Mouse (Mus musculus) layer of hippocampus, adult 2 months (tissue): Measurements from ENCODE around the gene Prpsap1. TPM values are rescaled to one million over a fixed set of nuclear protein-coding genes. Genes with fewer than 3 reads are reported as not detected.

ENCODE experiments used
- DNase-seq, 2 experiments: peaks; one replicate each; pipeline ENCODE4 v3.0.0; 2022; ENCODE audit warnings: low spot score in 2 of 2
- H3K27ac ChIP-seq: fragments of 200-600 bp; 2 replicates; pipeline ENCODE4 v1.8.1; 2022
- H3K4me3 ChIP-seq: fragments of 200-600 bp; 2 replicates; pipeline ENCODE4 v1.8.1; 2022; ENCODE audit warnings: mild to moderate bottlenecking
- CTCF ChIP-seq: fragments of 200-600 bp; conservative IDR thresholded peaks from 2 replicates; pipeline ENCODE4 v1.8.1; 2022; ENCODE audit warnings: antibody characterized with exemption, mild to moderate bottlenecking, moderate library complexity
- total RNA-seq, 2 experiments: library from RNA; stranded (reverse); gene quantifications; 2 replicates each; pipeline ENCODE4 v1.2.3; 2021

The Prpsap1 gene
- total RNA-seq, 2 experiments from 2014 or later: 84.2 to 98.5 TPM

DNA sequence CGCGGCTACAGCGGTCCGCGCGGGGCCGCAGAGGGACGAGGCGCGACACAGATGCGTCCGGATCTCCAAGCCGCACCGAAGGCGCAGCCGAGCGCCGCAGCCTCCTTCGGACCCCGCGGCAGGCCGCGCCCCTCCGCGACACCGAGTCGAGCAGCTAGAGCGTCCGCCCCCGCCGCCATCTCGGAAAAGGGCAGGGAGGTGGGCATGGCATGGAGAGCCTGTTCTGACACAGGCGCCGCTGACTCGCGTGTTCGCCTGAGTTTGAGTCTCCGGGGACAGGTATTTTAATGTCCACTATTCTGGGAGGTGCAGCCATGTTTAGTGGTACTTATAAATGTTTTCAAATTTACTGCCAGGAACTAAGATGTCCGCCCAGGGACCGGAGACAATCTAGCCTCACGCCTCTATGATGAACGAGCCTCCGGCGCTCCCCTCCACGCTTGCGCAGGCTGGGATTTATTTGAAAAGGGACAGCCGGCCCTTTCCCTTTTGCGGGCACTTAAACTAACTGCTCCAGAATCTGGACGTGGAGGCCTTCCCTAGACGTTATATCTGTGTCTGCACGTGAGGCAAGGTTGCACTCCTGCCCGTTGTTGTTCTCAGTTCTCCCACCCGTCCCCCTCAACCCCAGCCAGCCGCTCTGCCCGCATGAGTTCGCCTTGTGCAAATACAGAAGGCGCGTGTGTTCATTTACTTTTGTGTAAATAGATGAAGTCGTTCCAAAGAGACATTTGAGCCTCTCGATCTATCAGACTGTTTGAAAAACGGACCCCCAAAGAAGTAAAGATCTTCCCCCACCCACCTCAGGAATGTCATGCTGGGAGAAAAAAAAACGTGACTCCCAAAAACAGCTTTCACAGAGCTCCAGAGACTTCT, 3.5 kb downstream of the Prpsap1 start:
- no peak for TF ChIP-seq CTCF
- H3K4me3 ChIP-seq: peak overlapping the region; percentile 94
- DNase-seq: peak; percentile 83 to 89
- H3K27ac ChIP-seq: peak overlapping the region; percentile 98

DNA sequence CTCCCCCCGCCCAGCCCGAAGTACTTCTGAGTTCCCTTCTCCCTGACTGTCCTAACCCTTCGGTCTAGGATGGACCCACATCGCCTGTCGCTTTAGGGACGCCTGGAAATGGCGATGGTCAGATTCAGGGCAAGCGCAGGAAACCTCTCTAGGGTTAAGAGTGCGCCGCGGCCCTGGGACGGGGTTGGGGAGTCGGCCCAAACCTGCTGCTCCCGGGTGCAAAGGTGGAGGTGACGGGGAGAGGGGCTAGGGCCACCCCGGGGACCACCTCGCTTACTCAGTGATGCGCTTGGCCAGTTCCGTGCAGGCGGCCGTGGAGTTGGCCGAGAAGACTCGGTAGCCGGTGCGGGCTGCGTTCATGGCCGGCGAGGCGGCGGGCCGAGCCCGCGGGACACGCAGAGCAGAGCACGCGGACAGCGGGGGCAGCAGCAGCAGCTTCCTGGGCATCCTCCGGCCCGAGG, 4.2 kb downstream of the Prpsap1 start:
- no peak for TF ChIP-seq CTCF
- no peak for DNase-seq
- H3K4me3 ChIP-seq: peak overlapping the region; percentile 94
- peak overlapping the region; percentile 98 for H3K27ac ChIP-seq

DNA sequence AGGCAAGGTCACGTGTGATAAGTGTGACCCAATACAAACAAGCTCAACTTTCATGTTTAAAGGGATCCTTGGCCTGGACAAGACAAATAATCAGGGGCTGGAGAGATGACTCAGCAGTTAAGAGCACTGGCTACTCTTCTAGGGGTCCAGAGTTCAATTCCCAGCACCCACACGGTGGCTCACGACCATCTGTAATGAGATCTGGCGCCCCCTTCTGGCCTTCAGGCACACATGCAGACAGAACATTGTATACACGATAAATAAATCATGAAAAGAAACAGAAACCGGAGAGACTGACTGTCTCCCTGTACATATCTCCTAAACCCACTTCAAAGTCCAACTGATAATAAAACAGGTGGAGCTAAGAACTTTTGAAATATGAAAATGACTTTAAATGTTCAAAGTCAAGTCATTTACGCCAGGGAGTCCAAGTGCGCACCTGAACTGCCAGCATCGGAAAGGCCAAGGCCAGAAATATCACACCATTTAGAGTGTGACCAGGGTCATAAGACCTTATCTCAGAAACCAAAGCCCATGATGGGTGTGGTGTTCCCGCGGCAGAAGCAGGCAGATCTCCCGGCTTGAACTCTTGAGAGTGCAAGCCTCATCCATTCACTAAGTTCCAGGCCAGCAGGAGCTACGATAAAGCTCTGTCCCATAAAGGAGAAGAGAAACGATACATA, 5.2 kb downstream of the Prpsap1 start:
- Histone ChIP-seq H3K27ac (no peak overlapping the region), H3K4me3 (peak overlapping the region; percentile 94)
- DNase-seq: no peak
- TF ChIP-seq CTCF: peak; percentile 71

DNA sequence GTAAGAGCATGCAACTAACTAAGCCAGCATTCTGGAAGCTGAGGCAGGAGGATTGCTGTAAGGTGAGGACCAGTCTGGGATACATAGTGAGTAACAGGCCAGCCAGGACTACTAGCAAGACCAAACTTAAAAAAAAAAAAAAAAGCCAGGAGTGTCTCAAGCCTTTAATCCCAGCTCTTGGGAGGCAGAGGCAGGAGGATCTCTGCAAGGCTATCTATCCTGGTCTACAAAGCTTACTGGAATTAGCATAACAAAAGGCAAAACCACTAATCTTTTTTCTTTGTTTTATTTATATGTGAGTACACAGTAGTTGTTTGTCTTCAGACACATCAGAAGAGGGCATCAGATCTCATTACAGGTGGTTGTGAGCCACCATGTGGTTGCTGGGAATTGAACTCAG, 5.8 kb downstream of the Prpsap1 start:
- DNase-seq: no peak
- H3K4me3 ChIP-seq: no peak overlapping the region
- no peak for TF ChIP-seq CTCF
- no peak overlapping the region for H3K27ac ChIP-seq

DNA sequence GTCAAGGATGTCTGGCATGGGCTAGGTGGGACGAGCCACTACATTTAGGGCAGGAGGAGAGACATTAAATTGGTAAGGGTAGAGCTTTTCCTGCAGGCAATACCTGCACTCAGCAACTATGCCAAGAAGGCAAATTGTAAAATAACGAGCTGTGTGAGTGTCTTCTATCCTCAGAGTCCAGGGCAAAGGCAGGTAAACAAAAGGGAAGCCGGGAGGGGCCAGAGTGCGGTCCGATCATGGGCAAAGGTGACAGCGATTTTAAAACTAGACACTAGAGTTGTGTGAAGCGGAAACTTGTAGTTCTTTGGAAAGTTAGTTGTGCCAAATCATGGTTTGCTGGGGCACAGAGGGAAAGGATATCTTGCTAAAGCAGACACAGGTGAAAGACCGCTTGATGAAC, 9.7 kb downstream of the Prpsap1 start:
- no peak overlapping the region for H3K27ac ChIP-seq
- TF ChIP-seq CTCF: no peak
- no peak for DNase-seq

DNA sequence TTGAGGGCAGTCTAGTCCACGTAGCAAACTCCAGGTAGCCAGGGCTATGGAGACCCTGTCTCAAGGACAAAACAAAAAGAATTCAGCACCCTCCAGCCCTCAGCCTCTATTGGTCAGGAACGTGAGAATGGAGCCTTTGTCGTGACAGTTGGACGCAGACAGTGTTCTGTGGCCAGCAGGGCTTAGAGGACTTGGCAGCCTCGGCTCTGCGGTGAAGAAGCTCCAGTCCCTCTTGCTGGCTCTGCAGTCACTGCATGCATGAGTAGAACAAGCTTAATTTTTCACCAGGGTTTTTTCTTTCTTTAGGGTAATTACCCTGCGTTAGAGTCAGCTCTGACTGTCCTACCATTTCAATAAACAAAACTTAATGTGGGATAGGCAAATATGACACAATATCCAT, 12.2 kb downstream of the Prpsap1 start:
- Histone ChIP-seq H3K4me3 (no peak overlapping the region), H3K27ac (peak overlapping the region; percentile 37; the same call in 1 of the 2 replicates)
- no peak; the same call in 1 of the 2 replicates for TF ChIP-seq CTCF
- no peak for DNase-seq

More for the DNA sequence above, 9.7 kb downstream of the Prpsap1 start:
- H3K4me3 ChIP-seq: no peak overlapping the region

DNA sequence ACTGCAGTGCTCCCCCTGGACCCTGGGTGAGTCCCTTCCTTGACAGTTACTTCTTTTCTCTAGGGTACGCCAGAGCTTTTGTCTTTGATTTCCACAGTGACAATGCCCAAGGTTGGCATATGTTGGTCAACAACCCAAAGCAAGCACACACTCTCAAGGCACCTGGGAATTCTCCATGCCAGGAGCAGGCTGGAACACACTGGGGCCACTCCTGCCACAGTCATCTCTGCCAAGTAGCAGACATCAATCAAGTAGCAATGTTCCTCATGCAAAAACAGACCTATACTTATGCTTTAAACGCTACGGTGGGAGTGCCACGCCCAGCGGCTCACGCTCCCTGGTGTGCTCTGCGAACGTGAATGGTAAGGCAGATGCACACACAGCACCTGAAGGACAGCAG, 13.0 kb downstream of the Prpsap1 start:
- no peak for DNase-seq
- Histone ChIP-seq H3K4me3 (no peak overlapping the region), H3K27ac (peak overlapping the region; percentile 37; the same call in 1 of the 2 replicates)
- no peak for TF ChIP-seq CTCF

DNA sequence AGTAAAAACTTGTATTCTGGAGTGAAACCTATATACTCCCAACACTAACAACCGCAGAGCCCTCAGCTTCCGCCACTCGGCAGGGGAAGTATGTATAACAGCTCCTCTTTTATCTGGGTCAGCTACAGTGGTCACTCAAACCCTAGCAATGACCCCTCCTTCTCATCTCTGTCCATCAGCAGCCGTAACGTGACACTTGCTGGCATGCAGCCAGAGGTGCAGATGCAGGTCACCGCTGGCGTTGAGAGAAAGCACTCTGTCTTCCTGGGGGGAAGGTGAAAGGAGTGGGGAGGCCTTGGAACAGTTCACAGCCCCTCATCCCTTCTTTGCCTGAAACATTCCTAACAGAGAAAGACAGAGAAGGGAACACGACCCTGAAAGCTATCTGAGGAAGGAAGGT, 14.2 kb downstream of the Prpsap1 start:
- TF ChIP-seq CTCF: no peak
- no peak overlapping the region for H3K4me3 ChIP-seq
- no peak overlapping the region for H3K27ac ChIP-seq
- DNase-seq: no peak

DNA sequence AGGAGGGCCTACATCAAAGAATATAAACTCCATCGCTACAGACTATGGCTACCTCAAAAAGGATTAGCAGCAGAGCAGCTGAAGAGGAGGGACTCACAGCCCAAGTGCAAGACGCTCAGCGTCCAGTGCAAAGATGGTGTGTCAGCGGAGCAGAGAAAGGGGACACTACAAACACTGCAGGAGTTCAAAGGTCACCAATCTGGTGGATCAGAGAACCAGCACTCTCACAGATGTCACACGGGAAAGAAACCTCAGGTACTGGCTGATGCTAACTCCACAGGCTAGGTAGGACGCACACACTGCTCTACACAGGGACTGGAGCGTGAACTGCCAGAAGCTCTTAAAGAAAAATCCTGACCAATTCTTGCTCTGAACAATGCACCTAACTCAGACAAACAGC, 15.0 kb downstream of the Prpsap1 start:
- DNase-seq: no peak
- no peak overlapping the region for H3K27ac ChIP-seq
- H3K4me3 ChIP-seq: no peak overlapping the region
- no peak for TF ChIP-seq CTCF

DNA sequence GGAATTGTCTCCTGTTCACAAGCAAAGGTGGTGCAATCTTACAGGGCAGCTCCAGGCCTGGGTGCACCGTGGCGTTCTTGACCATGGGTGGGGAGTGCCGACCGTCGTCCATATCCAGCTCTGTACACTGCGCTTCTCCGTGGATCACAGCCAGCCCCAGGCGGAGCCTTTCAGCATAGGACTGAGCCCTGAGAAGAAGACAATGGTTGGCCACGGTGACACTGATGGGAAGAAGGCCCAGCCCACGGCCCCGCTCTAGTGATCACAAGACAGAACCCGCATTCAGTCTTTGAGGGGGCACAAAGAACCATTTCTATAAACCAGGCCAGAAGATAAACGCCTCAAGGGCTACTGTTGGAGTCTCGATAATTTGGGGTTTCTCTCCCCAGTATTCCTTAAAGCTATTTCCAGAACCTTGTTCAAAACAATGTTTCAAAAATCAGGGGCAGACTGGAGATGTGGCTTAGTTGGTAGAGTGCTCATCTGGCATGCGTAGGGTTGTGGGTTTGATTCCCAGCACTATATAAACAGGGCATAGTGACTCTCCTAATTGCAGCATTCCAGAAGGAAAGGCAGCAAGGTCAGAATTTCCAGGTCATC, 16.7 kb downstream of the Prpsap1 start:
- Histone ChIP-seq H3K4me3 (no peak overlapping the region), H3K27ac (peak overlapping the region; percentile 32)
- TF ChIP-seq CTCF: no peak
- DNase-seq: no peak

DNA sequence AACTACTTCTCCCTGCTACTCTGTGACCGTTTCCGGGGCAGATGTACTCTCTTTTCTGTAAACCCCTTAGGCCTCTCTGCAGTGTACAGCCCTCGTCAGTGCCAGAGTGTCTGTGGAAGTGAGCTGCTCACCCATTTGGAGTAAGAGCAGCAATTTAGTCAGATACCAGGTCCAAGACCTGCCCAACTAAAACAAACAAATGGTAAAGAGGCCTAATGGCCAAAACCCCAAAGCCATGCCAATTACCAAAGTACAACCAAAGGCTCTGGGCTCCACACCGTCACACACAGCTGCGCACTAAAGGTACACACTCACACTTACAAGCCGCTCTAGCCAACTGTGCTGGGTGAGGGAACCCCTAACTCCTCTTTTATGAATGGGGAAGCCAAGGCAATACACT, 17.3 kb downstream of the Prpsap1 start:
- no peak for TF ChIP-seq CTCF
- no peak for DNase-seq

DNA sequence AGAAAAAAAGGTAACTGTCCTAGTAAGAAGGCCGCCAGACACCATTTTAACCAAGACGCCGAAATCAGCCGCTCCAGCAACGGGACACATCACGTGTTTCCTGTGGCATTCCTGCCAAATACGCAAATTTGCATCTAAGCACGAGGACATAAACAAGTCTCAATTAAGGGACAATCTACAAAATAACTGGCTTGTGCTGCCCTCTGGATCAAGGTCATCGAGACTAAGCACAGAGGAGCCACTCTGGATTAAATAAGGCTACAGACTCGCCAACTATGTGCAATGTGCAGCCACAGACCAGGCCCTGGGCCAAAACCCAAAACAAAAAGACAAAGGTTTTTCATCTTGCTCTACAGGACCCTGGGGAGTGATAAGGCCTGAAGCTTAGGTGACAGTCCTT, 18.0 kb downstream of the Prpsap1 start:
- TF ChIP-seq CTCF: no peak
- Histone ChIP-seq H3K27ac (peak overlapping the region; percentile 64), H3K4me3 (no peak overlapping the region)
- DNase-seq: peak in 1 of 2 experiments; percentile 33

More for the DNA sequence above, 17.3 kb downstream of the Prpsap1 start:
- Histone ChIP-seq H3K4me3 (no peak overlapping the region), H3K27ac (peak overlapping the region; percentile 64)

DNA sequence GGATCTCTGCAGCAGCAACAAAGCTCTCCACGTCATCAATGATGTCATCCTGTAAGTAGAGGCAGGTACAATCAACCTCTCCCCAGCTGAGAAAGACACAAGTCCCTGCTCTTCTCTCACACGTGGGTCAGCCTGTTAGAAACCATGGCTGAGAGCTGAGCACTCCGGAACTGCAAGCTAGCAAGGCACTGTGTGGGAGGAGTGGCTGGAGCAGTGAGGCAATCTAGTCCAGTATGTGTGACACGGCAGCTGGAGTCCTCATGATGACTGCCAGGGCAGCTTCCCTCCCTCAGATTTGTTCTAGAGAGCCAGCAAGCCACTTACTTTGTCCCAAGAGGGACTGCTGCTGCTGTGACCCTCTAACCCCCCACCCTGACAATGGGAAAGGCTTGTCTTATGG, 21.7 kb downstream of the Prpsap1 start:
- no peak overlapping the region for H3K4me3 ChIP-seq
- no peak for DNase-seq
- H3K27ac ChIP-seq: no peak overlapping the region
- no peak for TF ChIP-seq CTCF
